Mouse (Mus musculus): Measurements from ENCODE around the gene Egln1. TPM values are rescaled to one million over a fixed set of nuclear protein-coding genes. Genes with fewer than 3 reads are reported as not detected.

Egln1 gene
- polyA plus RNA-seq, 1 experiment from 2014 or later: 15.7 TPM

DNA sequence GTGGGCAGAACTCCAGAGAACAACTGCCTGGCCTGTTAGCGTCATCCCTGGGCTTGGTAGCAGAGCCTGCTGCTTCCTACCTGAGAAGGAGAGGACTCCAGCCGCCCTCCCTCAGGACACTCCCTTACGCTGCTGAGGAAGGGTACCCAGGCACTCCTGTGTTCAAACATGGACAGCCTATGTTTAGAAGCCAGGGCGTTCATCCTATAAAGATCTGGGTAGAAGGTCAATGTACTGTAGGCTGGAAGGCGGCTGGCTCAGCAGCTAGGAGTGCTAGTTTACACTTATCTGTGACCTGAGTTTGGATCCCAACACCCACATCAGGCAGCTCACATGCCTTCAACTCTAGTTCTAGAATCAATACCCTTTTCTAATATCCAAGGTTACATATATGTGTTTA, 14.1 kb upstream of the Egln1 start:
- no peak overlapping the region for H3K4me2 ChIP-seq
- H3K27ac ChIP-seq (replicated peaks): no peak overlapping the region
- H3K9ac ChIP-seq: no peak overlapping the region
- no peaks in the 10 kb centered on the region for H3K36me3 ChIP-seq
- H3K4me1 ChIP-seq (replicated peaks): no peaks in the 10 kb centered on the region
- WGBS: 94% methylated on average over 5 of the region's 5 CpGs
- no peaks in the 10 kb centered on the region for H3K27me3 ChIP-seq
- ATAC-seq (ENCODE audit: low read depth): no peak
- no peak overlapping the region for H3K4me3 ChIP-seq
- H3K9me3 ChIP-seq: no peaks in the 10 kb centered on the region

DNA sequence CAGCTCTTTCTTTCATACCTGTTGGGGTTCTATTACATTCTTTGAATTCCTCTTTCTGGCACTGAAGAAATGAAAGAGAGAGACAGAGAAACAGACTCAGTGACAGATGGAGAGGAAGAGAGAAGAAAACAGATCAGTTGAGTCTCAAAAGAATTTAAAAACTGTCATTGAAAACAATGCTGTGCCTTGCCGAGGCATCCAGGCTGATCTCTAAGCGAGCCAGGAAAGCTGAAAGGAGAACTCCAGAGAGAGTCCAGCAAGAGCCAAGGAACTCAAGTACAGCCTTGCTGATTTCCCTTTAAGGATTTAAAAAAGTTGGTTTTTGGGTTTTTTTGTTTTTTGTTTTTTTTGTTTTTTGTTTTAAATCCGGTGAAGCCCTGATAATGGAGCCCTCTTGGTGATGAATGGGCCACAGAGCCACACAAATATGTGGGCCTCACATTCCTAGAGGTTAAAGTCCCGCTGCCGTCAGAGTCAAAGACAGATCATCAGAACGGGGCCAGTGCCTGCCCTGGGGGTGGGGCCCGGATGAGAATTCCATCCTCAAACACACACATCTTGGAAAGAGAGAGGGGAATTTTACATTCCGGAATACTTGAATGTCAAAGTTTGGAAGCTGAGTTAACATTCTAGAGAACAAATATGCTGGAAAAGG, 11.2 kb upstream of the Egln1 start:
- WGBS: 20% methylated on average over 8 of the region's 8 CpGs
- Histone ChIP-seq H3K27ac (replicated peaks) (no peak overlapping the region), H3K9me3 (no peaks in the 10 kb centered on the region), H3K27me3 (no peaks in the 10 kb centered on the region), H3K9ac (no peak overlapping the region), H3K4me1 (replicated peaks) (no peaks in the 10 kb centered on the region), H3K4me3 (no peak overlapping the region), H3K4me2 (no peak overlapping the region), H3K36me3 (no peaks in the 10 kb centered on the region)
- no peak for ATAC-seq (ENCODE audit: low read depth)

DNA sequence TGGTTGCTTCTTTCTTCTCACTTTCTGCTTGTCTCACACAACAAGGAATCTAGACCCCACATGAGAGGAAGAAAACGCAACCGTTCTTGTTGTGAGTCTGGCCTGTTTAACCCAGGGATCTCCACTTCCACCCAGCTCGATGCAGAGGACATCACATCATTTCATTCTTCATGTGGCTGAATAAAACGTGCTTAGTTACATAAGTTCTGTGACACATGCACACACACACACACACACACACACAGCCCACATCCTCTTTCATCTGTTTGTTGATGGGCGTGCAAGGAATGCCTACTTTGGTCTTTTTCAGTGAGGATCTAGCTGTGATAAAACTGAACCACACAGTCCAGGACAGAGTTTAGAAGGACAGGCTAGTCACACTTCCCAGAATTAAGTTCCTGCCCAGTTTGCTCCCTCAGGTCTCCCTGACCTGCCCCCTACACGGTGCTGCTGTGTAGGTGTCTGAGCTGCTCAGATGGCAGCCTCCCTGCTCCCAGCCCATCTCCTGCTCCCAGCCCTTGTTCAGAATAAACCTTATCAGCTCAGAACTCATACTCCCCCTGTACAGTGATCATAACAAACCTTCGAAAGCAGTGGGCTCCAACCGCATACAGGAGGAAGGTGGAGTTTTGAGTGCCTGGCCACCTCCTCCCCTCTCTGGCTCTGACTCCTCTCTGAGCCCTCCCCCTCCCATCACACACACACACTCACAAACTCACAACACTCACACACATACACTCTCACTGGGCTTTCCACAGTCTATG, 10.5 kb upstream of the Egln1 start:
- H3K9ac ChIP-seq: no peak overlapping the region
- 71% methylated on average over 8 of the region's 8 CpGs for WGBS
- H3K4me1 ChIP-seq (replicated peaks): no peaks in the 10 kb centered on the region
- no peak overlapping the region for H3K4me2 ChIP-seq
- no peaks in the 10 kb centered on the region for H3K27me3 ChIP-seq
- H3K36me3 ChIP-seq: no peaks in the 10 kb centered on the region
- no peaks in the 10 kb centered on the region for H3K9me3 ChIP-seq
- no peak overlapping the region for H3K4me3 ChIP-seq
- no peak overlapping the region for H3K27ac ChIP-seq (replicated peaks)
- no peak for ATAC-seq (ENCODE audit: low read depth)

DNA sequence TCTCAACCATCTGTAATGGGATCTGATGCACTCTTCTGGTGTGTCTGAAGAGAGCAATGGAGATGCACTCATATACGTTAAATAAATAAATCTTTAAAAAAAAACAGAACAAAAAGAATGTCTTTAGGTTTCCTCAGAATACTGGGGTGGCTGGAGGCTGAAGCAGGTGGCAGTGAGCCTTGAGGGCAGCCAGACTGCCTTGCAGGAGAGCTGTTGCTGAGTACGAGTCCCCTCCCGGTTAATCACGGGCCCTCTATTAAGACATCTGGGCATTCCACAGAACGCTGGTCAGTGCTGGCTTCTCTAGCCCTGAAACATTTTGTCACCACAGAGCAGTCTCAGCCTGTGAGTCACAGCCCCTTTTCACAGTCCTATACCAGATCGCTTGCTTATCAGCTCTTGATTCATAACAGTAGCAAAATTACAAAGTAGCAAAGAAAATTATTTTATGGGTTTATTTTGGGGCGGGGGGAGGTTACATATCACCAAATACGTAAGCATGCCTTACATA, 5.5 kb upstream of the Egln1 start:
- no peak overlapping the region for H3K27ac ChIP-seq (replicated peaks)
- no peaks in the 10 kb centered on the region for H3K9me3 ChIP-seq
- no peaks in the 10 kb centered on the region for H3K36me3 ChIP-seq
- 79% methylated on average over 8 of the region's 8 CpGs for WGBS
- no peaks in the 10 kb centered on the region for H3K27me3 ChIP-seq
- no peak for ATAC-seq (ENCODE audit: low read depth)
- no peak overlapping the region for H3K4me2 ChIP-seq
- no peak overlapping the region for H3K9ac ChIP-seq
- H3K4me3 ChIP-seq: no peak overlapping the region
- H3K4me1 ChIP-seq (replicated peaks): peaks cover 18% of the 10 kb centered on the region

DNA sequence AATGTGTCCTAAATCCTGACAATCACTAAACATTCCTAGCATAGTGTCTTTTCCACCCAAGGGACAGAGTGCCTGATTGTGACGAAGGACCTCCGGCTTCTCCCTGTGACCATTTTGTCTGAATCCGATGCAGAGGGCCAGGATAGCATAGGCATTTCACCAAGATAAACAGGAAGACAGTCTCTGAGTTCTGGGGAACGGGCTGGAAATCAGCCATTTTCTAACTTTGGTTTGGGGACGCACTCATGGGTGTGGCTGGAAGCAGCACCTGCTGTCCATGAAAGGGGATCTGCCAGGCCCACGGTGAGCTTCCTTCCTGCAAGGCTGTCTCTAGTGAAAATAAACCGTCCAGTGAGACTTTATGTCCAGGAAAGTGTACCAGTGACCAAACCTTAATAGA, 4.1 kb upstream of the Egln1 start:
- H3K27ac ChIP-seq (replicated peaks): no peak overlapping the region
- H3K36me3 ChIP-seq: no peaks in the 10 kb centered on the region
- no peak overlapping the region for H3K4me3 ChIP-seq
- ATAC-seq (ENCODE audit: low read depth): no peak
- no peak overlapping the region for H3K9ac ChIP-seq
- H3K4me1 ChIP-seq (replicated peaks): peaks cover 18% of the 10 kb centered on the region
- WGBS: 85% methylated on average over 7 of the region's 7 CpGs
- H3K4me2 ChIP-seq: no peak overlapping the region
- H3K9me3 ChIP-seq: no peaks in the 10 kb centered on the region
- H3K27me3 ChIP-seq: no peaks in the 10 kb centered on the region

DNA sequence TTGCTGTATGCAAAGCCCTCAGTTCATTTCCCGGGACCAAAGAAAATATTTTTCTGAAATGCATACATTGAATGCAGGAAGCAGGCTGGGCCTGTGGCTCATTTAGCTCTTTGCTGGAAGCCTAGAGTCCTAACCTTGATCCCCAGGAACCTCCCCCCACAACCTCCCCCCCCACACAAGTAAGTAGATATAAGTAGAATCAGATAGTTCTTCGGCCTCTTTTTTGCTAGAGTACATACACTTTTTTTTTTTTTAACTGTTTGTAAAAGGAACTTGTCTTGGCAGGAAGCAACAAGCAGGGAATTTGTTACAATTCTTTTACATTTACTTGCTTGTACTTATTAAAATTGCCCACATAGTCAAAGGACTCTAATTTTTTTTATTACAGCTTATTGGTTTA, 1.7 kb upstream of the Egln1 start:
- H3K9me3 ChIP-seq: no peaks in the 10 kb centered on the region
- peak overlapping the region; percentile 98 for H3K9ac ChIP-seq
- H3K27ac ChIP-seq (replicated peaks): peak overlapping the region; percentile 99; the same call in 1 of the 2 replicates
- H3K4me3 ChIP-seq: peak overlapping the region; percentile 97
- no peak for ATAC-seq (ENCODE audit: low read depth)
- WGBS: 76% methylated on average over 2 of the region's 2 CpGs
- H3K36me3 ChIP-seq: no peaks in the 10 kb centered on the region
- H3K4me1 ChIP-seq (replicated peaks): peaks cover 33% of the 10 kb centered on the region
- H3K27me3 ChIP-seq: no peaks in the 10 kb centered on the region
- H3K4me2 ChIP-seq: peak overlapping the region; percentile 90

DNA sequence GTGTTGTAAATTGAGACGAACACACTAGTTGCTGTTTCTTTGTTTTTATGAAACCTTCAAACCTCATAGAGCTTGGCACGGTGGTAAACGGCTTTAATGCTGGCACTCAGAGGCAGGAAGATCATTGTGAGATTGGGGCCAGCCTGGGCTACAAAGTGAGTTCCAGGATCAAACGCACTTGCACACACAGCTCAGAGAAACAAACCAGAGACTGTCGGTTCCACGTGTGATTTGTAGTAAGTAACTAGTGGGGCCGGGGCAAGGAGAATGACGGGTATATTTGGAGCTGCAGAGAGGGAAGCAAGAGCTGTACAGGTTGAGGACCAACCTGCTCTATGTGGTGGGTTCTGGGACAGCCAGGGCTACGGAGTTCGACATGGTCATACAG, 939 bp upstream of the Egln1 start:
- H3K36me3 ChIP-seq: no peaks in the 10 kb centered on the region
- H3K27me3 ChIP-seq: no peaks in the 10 kb centered on the region
- peak overlapping the region; percentile 90 for H3K4me2 ChIP-seq
- 29% methylated on average over 10 of the region's 10 CpGs for WGBS
- ATAC-seq (ENCODE audit: low read depth): peak; percentile 15; the same call in 1 of the 2 replicates
- H3K4me1 ChIP-seq (replicated peaks): peaks cover 41% of the 10 kb centered on the region
- H3K9ac ChIP-seq: peak overlapping the region; percentile 98
- peak overlapping the region; percentile 99 for H3K27ac ChIP-seq (replicated peaks)
- H3K4me3 ChIP-seq: peak overlapping the region; percentile 97
- H3K9me3 ChIP-seq: no peaks in the 10 kb centered on the region

DNA sequence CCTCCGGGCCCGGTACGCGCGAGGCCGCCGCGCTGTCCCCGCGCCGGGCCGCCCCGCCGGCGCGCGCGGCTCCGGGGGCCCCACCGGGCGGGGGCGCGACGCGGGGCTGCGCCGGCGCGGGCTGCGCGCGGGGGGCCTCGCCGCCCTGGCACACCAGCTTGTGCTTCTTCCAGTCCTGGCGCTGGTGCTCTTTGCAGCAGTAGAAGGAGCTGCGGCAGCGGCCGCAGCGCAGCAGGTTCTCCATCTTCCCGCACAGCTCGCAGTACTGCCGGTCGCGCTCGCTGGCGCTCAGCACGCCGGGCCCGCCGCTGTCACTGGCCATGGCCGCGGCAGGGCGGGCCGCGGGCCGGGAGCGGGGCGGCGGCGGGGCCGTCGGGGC, 402 bp downstream of the Egln1 start:
- Histone ChIP-seq H3K9me3 (no peaks in the 10 kb centered on the region), H3K4me1 (replicated peaks) (peaks cover 54% of the 10 kb centered on the region), H3K4me3 (peak overlapping the region; percentile 97), H3K27ac (replicated peaks) (peak overlapping the region; percentile 99), H3K27me3 (no peaks in the 10 kb centered on the region), H3K4me2 (peak overlapping the region; percentile 90), H3K36me3 (no peaks in the 10 kb centered on the region), H3K9ac (peak overlapping the region; percentile 98)
- peak; percentile 46 for ATAC-seq (ENCODE audit: low read depth)
- under 1% methylated on average over 48 of the region's 62 CpGs for WGBS

DNA sequence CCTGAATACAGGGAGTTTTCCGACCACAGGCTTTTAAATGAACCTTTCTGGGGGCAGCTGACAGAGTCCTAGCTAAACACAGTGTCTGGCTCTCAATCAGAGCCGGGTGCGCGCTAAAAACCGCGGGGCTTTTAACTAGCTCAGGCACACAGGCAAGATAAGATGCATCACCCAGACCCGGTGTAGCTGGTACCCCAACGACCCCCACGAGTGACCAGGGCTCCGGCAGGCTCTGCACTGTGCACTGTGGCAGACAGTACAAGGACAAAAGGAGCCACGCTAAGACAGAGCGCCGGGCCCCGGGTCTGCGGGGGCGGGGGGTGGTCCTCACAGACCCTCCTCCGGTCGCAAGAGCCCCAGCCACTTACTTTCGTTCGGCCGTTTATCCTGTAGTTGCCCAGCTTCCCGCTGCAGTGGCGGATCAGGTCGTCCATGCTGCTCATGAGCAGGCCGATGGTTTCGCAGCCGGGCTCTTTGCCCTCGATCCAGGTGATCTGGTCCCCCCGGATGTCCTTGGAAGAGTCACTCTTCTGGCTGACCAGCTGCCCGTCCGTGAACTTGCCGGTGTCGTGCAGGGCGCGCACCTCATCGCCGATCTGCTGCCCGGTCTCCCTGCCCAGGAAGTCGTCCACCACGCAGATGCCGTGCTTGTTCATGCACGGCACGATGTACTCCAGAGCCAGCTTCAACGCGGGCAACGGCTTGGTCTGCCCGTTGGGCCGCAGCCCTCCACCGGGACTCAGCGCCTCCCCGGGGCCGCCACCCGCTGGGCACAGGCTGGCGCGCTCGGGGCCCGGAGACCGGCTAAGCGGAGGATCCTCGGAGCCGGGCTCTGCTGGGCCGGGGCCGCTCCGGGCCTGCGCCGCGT, 1.0 kb downstream of the Egln1 start:
- ATAC-seq (ENCODE audit: low read depth): peak; percentile 44
- H3K9me3 ChIP-seq: no peaks in the 10 kb centered on the region
- peak overlapping the region; percentile 98 for H3K9ac ChIP-seq
- peak overlapping the region; percentile 90 for H3K4me2 ChIP-seq
- peaks cover 60% of the 10 kb centered on the region for H3K4me1 ChIP-seq (replicated peaks)
- WGBS: under 1% methylated on average over 67 of the region's 67 CpGs
- no peaks in the 10 kb centered on the region for H3K36me3 ChIP-seq
- H3K27me3 ChIP-seq: no peaks in the 10 kb centered on the region
- H3K4me3 ChIP-seq: peak overlapping the region; percentile 97
- peak overlapping the region; percentile 99 for H3K27ac ChIP-seq (replicated peaks)

DNA sequence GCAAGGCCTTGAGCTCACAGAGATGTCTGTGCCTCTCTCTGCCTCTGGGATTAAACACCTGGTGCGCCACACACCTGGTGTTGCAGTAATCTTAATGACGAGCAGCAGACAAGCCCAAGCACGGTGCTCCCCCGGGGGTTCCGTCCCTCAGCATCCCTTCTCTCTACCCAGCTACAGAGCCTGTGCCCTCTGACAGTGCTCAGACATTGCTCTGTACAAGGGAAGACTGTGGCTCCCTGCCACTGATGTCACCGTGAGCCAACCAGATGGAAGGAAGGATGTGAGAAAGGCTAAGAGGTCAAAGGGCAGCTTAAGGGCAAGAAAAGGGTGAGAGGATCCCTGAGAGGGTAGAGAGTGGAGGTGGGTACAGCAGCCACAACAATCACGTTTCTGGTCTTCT, 4.7 kb downstream of the Egln1 start:
- H3K9ac ChIP-seq: no peak overlapping the region
- H3K27me3 ChIP-seq: no peaks in the 10 kb centered on the region
- H3K27ac ChIP-seq (replicated peaks): no peak overlapping the region
- no peaks in the 10 kb centered on the region for H3K9me3 ChIP-seq
- 56% methylated on average over 7 of the region's 7 CpGs for WGBS
- H3K36me3 ChIP-seq: peaks cover 16% of the 10 kb centered on the region
- ATAC-seq (ENCODE audit: low read depth): no peak
- no peak overlapping the region for H3K4me3 ChIP-seq
- H3K4me1 ChIP-seq (replicated peaks): peaks cover 46% of the 10 kb centered on the region
- H3K4me2 ChIP-seq: 0 out of 2 replicates have a peak overlapping the region, but pooled peaks have one; percentile 90

DNA sequence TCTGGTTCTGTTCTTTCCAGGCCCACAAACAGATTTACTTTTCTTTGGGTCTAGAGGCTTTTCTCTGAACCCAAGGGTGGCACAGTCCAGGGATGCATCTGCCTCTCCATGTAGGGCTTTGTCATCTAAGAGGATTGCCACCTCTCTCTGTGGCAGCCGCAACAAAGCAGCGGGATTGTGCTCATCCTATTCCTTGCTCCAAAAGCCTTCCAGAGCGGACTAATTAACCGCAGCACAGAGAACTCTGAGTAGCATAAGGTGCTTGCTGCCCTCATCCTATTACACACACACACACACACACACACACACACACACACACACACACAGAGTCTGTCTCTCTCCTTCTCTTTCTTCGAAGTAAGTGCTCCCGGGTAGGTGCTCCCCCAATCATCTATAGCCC, 5.3 kb downstream of the Egln1 start:
- Histone ChIP-seq H3K27ac (replicated peaks) (no peak overlapping the region), H3K9me3 (no peaks in the 10 kb centered on the region), H3K4me1 (replicated peaks) (peaks cover 46% of the 10 kb centered on the region), H3K36me3 (peaks cover 22% of the 10 kb centered on the region), H3K27me3 (no peaks in the 10 kb centered on the region), H3K4me2 (peak overlapping the region; percentile 1; the same call in 1 of the 2 replicates), H3K9ac (no peak overlapping the region; the same call in 1 of the 2 replicates), H3K4me3 (no peak overlapping the region)
- ATAC-seq (ENCODE audit: low read depth): no peak
- 89% methylated on average over 6 of the region's 6 CpGs for WGBS

DNA sequence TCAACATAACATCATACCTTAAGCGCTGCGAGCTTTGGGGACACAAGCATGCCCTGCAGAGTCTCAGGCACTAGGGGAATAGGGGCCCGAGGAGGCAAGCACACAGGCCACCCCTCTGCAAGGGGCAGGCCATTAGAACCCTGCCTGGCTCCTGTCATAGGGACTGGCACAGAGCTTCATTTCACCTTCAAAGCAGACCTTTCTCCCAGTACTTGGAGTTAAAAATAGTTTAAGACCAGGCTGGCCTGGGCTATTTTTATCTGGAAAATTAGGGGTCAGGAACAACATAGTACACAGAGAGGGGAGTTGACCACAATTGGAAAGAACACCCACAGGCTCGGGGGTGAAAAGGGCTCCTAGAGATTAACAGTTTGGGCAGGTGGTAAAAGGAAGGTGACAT, 11.8 kb downstream of the Egln1 start:
- ATAC-seq (ENCODE audit: low read depth): no peak
- H3K4me2 ChIP-seq: no peak overlapping the region
- no peak overlapping the region for H3K27ac ChIP-seq (replicated peaks)
- WGBS: 92% methylated on average over 4 of the region's 4 CpGs
- no peaks in the 10 kb centered on the region for H3K9me3 ChIP-seq
- H3K4me1 ChIP-seq (replicated peaks): 0 out of 2 replicates have a peak, but pooled peaks cover under 1% of the 10 kb centered on the region
- H3K27me3 ChIP-seq: no peaks in the 10 kb centered on the region
- no peak overlapping the region for H3K4me3 ChIP-seq
- H3K9ac ChIP-seq: no peak overlapping the region
- peaks cover 31% of the 10 kb centered on the region for H3K36me3 ChIP-seq

Measured in neural tube, embryonic 13.5 days (tissue).